Mouse (Mus musculus): ENCODE measurements around the gene Hoxb13.

Hoxb13 gene

GRCm38 (mm10) chr11:96191132-96191531 is 3.0 kb upstream of the Hoxb13 start:
- no peak for DNase-seq

DNA sequence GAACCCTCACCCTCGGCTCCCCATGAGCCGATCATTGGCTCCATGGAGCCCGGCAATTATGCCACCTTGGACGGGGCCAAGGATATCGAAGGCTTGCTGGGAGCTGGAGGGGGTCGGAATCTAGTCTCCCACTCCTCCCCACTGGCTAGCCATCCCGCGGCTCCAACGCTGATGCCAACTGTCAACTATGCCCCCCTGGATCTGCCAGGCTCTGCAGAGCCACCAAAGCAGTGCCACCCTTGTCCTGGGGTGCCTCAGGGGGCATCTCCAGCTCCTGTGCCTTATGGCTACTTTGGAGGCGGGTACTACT is 240 bp downstream of the Hoxb13 start:
- no peak for DNase-seq

DNA sequence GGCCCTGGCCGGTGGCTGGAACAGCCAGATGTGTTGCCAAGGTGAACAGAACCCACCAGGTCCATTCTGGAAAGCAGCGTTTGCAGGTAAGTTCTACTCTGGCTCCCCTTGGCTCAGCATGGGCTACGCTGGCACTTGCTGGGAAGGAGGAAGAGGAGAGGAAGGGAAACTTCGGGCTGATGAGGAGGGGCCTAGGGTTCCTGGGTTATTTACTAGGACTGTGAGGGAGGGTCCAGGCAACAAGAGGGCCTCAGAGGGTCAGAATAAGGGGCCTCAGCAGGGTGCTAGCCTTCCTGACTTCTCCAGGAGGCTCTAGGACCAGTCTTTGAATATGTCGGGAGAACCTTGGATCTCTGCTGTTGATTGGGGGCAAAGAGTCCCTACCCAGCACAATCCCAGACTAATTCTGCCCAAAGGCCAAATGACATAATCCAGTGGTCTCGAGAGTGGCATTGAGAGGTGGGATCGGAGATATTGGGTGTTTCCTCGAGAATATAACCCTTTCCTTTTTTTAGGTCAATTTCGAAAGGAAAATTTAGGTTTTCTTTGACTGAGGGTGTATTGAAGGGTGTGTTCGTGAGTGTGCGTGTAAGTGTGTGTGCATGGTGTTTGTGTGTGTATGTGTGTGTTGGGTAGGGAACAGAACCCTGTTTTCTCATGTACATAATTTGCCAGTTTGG is 985 bp downstream of the Hoxb13 start:
- no peak for DNase-seq

DNA sequence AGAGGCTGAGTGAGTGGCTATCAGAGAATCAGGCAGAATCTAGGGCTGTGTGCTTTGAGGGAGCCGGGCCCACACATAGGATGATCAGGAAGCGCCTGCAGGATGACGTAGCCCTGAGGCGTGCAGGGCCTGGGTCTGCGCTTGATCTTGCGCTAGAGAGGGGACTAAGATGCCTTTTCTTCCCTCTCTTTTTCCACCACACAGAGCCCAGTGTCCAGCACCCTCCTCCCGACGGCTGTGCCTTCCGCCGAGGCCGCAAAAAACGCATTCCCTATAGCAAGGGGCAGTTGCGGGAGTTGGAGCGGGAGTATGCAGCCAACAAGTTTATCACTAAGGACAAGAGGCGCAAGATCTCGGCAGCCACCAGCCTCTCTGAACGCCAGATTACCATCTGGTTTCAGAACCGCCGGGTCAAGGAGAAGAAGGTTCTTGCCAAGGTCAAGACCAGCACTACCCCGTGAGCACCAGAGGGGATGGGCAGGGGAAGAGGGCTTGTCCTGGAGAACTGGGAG is 1.7 kb downstream of the Hoxb13 start:
- DNase-seq = no peak

- DNase-seq = peak; percentile 68
Observed at GRCm38 (mm10) chr11:96198642-96199041, 4.5 kb downstream of the Hoxb13 start.

- peak; percentile 8 for DNase-seq
Observed at GRCm38 (mm10) chr11:96199181-96200086, 5.3 kb downstream of the Hoxb13 start.

- DNase-seq = peak; percentile 11
Observed at GRCm38 (mm10) chr11:96200183-96200655, 6.1 kb downstream of the Hoxb13 start.

- no peak for DNase-seq
Observed at GRCm38 (mm10) chr11:96201741-96202140, 7.6 kb downstream of the Hoxb13 start.

- DNase-seq = peak; percentile 9
Observed at GRCm38 (mm10) chr11:96202401-96203081, 8.4 kb downstream of the Hoxb13 start.

- DNase-seq = peak; percentile 31
Observed at GRCm38 (mm10) chr11:96203182-96203788, 9.2 kb downstream of the Hoxb13 start.

GRCm38 (mm10) chr11:96203789-96204186 is 9.7 kb downstream of the Hoxb13 start:
- peak; percentile 29 for DNase-seq

GRCm38 (mm10) chr11:96204351-96204750 is 10.2 kb downstream of the Hoxb13 start:
- DNase-seq = no peak

- no peak for DNase-seq
Observed at GRCm38 (mm10) chr11:96205426-96206131, 11.5 kb downstream of the Hoxb13 start.

- no peak for DNase-seq
Observed at GRCm38 (mm10) chr11:96223813-96224212, 29.7 kb downstream of the Hoxb13 start.

DNA sequence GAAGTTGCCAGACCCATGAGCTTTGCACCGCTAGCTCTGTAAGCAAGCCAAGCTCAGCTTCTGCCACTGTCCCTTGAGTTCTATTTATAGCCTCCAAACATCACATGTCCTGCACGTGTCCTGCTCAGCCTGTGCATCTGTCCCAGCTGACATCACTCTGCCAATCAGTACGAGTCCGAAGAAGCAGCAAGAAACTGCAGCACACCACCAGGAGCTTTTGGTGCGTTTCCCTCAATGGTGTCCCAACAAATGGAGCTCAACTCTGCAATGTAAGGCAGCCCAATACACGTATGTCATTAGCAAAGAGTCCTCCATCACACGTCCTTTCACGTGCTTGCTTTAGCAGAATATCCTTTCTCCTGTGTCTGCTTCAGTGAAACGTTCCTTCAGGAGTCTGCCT is 33.6 kb downstream of the Hoxb13 start:
- no peak for DNase-seq

- DNase-seq = peak; percentile 73
Observed at GRCm38 (mm10) chr11:96234906-96235305, 40.8 kb downstream of the Hoxb13 start.

GRCm38 (mm10) chr11:96240211-96240610 is 46.1 kb downstream of the Hoxb13 start:
- DNase-seq = peak; percentile 75
